Mouse (Mus musculus): ENCODE results near the gene Apbb2.

Apbb2 gene

GRCm38 (mm10) chr5:66514659-66515058, 103.9 kb downstream of the Apbb2 start:
- DNase-seq, result no peak

GRCm38 (mm10) chr5:66513412-66513811, 105.2 kb downstream of the Apbb2 start:
- DNase-seq, result no peak

GRCm38 (mm10) chr5:66512519-66512918, 106.1 kb downstream of the Apbb2 start:
- no peak for DNase-seq

- no peak for DNase-seq
These were observed 107.9 kb downstream of the Apbb2 start for GRCm38 (mm10) chr5:66510716-66511115.

- DNase-seq, result no peak
These were observed 109.4 kb downstream of the Apbb2 start for GRCm38 (mm10) chr5:66509151-66509550.

- no peak for DNase-seq
These were observed 113.0 kb downstream of the Apbb2 start for GRCm38 (mm10) chr5:66505578-66505977.

GRCm38 (mm10) chr5:66505071-66505470, 113.5 kb downstream of the Apbb2 start:
- no peak for DNase-seq

- DNase-seq, result no peak
These were observed 114.2 kb downstream of the Apbb2 start for GRCm38 (mm10) chr5:66504434-66504747.

- no peak for DNase-seq
These were observed 114.8 kb downstream of the Apbb2 start for GRCm38 (mm10) chr5:66503557-66504433.

- no peak for DNase-seq
These were observed 115.6 kb downstream of the Apbb2 start for GRCm38 (mm10) chr5:66503033-66503432.

GRCm38 (mm10) chr5:66499621-66500020, 119.0 kb downstream of the Apbb2 start:
- no peak for DNase-seq

GRCm38 (mm10) chr5:66498140-66498539, 120.4 kb downstream of the Apbb2 start:
- no peak for DNase-seq

- DNase-seq, result no peak
These were observed 121.0 kb downstream of the Apbb2 start for GRCm38 (mm10) chr5:66497479-66498087.

GRCm38 (mm10) chr5:66496881-66497360, 121.7 kb downstream of the Apbb2 start:
- no peak for DNase-seq

- no peak for DNase-seq
These were observed 123.9 kb downstream of the Apbb2 start for GRCm38 (mm10) chr5:66494651-66495050.

GRCm38 (mm10) chr5:66492563-66492960, 126.0 kb downstream of the Apbb2 start:
- no peak for DNase-seq

- no peak for DNase-seq
These were observed 126.5 kb downstream of the Apbb2 start for GRCm38 (mm10) chr5:66491907-66492562.

- no peak for DNase-seq
These were observed 132.6 kb downstream of the Apbb2 start for GRCm38 (mm10) chr5:66486028-66486427.

GRCm38 (mm10) chr5:66476266-66476665, 142.3 kb downstream of the Apbb2 start:
- no peak for DNase-seq

GRCm38 (mm10) chr5:66475824-66476223, 142.8 kb downstream of the Apbb2 start:
- DNase-seq, result no peak

GRCm38 (mm10) chr5:66474153-66474552, 144.4 kb downstream of the Apbb2 start:
- DNase-seq, result no peak

GRCm38 (mm10) chr5:66473599-66473998, 145.0 kb downstream of the Apbb2 start:
- no peak for DNase-seq

GRCm38 (mm10) chr5:66470837-66471236, 147.7 kb downstream of the Apbb2 start:
- DNase-seq, result no peak

- DNase-seq, result no peak
These were observed 148.9 kb downstream of the Apbb2 start for GRCm38 (mm10) chr5:66469685-66470084.

Data from right cerebral cortex, adult 18-20 months (tissue).